Mouse (Mus musculus) forebrain, embryonic 11.5 days (tissue): ENCODE measurements around the gene Cd163l1. TPM values are rescaled to one million over a fixed set of nuclear protein-coding genes. Genes with fewer than 3 reads are reported as not detected.

Source experiments
- ATAC-seq: fragments of 200-750 bp; cut with Nextera tagmentation; replicated peaks from 2 replicates; pipeline ENCODE4 v1.8.0; 2017; ENCODE audit warnings: moderate TSS enrichment; ENCODE audit not compliant: low FRiP score
- DNase-seq: peaks from one replicate; pipeline ENCODE4 v3.0.0-alpha.2; 2017; ENCODE audit warnings: low spot score
- H3K27ac ChIP-seq: fragments of 300-500 bp; sonication (generic); 2 replicates; pipeline ENCODE4 v1.5.1; 2014; ENCODE audit warnings: low read depth, low read length
- H3K27me3 ChIP-seq: fragments of 300-500 bp; sonication (generic); 2 replicates; pipeline ENCODE4 v1.6.1; 2014; ENCODE audit warnings: mild to moderate bottlenecking, low read length, mixed read lengths; ENCODE audit not compliant: control insufficient read depth, insufficient read depth
- H3K36me3 ChIP-seq: fragments of 300-500 bp; sonication (generic); 2 replicates; pipeline ENCODE4 v1.6.1; 2014; ENCODE audit warnings: mild to moderate bottlenecking, low read length, moderate library complexity, mixed read lengths; ENCODE audit not compliant: control insufficient read depth, insufficient read depth
- H3K4me1 ChIP-seq: fragments of 300-500 bp; sonication (generic); replicated peaks from 2 replicates; pipeline ENCODE4 v1.6.1; 2014; ENCODE audit warnings: low read length, mixed read lengths; ENCODE audit not compliant: control insufficient read depth, insufficient read depth
- H3K4me2 ChIP-seq: fragments of 300-500 bp; sonication (generic); 2 replicates; pipeline ENCODE4 v1.6.1; 2014; ENCODE audit warnings: low read depth, mild to moderate bottlenecking, low read length, moderate library complexity, mixed read lengths; ENCODE audit not compliant: severe bottlenecking
- H3K4me3 ChIP-seq: fragments of 300-500 bp; sonication (generic); 2 replicates; pipeline ENCODE4 v1.5.1; 2014; ENCODE audit warnings: low read depth, low read length
- H3K9ac ChIP-seq: fragments of 300-500 bp; sonication (generic); 2 replicates; pipeline ENCODE4 v1.6.1; 2014; ENCODE audit warnings: low read length
- H3K9me3 ChIP-seq: fragments of 300-500 bp; sonication (generic); 2 replicates; pipeline ENCODE4 v1.6.1; 2016; ENCODE audit warnings: low read length, mixed read lengths; ENCODE audit not compliant: control insufficient read depth
- WGBS: fragments of 180-500 bp; shearing (Covaris S2); extraction: QIAGEN DNeasy Blood & Tissue Kit; methylation state at CpG from one replicate; pipeline ENCODE4 v1.1.7; 2014; 5-methylcytosine and 5-hydroxymethylcytosine counted together
- polyA plus RNA-seq: library from polyadenylated mRNA; unstranded; fragments of >200 nt; fragmentation: Nextera tagmentation; extraction: Ambion mirVana; gene quantifications from 2 replicates; pipeline ENCODE4 v1.2.1, GENCODE M21; 2014

Cd163l1 gene
- polyA plus RNA-seq, 1 experiment from 2014 or later = 0.05 TPM

DNA sequence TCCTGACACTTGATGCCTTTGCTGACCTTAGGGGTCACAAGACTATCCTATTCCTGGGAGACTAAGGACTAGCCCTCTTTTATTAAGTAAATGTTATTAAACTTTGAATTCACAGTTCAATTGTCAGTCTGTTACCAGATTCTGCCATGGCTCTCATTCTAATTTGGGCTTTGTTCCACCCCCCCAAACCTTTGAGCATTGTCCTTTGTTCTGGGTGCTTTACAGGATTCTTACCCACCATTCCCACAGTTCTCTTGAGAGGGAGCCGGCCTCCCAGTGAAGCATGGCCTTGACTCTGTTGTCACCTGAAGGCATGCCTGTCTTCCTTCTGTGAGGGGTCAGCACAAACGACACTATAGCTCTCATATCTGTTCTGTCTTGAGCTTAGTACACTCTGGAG is 13.0 kb downstream of the Cd163l1 start:
- Histone ChIP-seq H3K27ac (no peak overlapping the region), H3K4me1 (no peaks in the 10 kb centered on the region), H3K27me3 (no peaks in the 10 kb centered on the region), H3K9ac (no peak overlapping the region), H3K4me3 (no peak overlapping the region), H3K36me3 (no peaks in the 10 kb centered on the region), H3K9me3 (no peaks in the 10 kb centered on the region), H3K4me2 (no peak overlapping the region)
- DNase-seq = no peak
- ATAC-seq = no peak
- 77% methylated on average over 2 of the region's 2 CpGs for WGBS

DNA sequence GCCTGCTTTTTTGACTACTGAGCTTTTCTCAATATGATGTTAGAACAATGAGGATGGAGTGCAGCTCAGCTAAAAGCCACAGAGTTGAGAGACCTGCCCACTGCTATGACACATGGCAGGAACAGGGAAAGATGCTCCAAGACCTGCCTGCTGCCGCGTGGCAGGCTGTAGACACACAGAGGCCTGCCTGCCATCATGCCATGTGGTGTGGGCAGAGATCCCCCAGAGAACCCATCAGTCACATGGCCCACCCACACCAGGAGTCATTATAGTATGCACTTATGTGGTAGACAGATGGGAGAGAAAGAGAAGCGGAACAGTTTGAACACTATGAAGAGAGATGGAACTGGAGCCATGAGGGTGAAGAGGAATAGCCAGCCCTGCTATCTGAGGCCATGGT is 15.6 kb downstream of the Cd163l1 start:
- H3K4me3 ChIP-seq = no peak overlapping the region
- DNase-seq (no peak), ATAC-seq (no peak)
- no peaks in the 10 kb centered on the region for H3K4me1 ChIP-seq
- no peaks in the 10 kb centered on the region for H3K9me3 ChIP-seq
- WGBS = 94% methylated on average over 3 of the region's 3 CpGs
- no peaks in the 10 kb centered on the region for H3K27me3 ChIP-seq
- H3K36me3 ChIP-seq = no peaks in the 10 kb centered on the region
- no peak overlapping the region for H3K27ac ChIP-seq
- no peak overlapping the region for H3K4me2 ChIP-seq
- H3K9ac ChIP-seq = no peak overlapping the region

DNA sequence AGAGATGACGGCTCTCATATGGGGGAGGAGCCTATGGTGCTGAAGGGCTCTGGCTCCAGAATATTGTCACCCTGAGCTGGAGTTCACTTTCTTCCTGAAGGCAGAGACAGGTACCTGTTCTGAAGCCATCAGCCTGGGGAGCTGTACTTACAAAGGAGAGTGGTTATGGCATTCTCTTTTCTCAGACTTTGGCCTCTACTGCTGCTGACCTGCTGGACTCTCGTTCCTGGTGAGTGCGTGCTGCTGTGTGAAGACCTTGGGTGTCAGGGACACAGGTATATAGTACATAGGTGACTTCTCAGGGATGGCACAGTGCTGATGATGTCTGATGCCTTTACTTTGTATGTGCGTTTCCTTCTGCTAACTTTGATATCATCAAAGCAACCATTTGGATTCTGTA is 29.1 kb downstream of the Cd163l1 start, which contains the start of gene 5830411N06Rik:
5830411N06Rik (plus strand) TSS at position 69 of the 400 bp plus-strand sequence.
- H3K9ac ChIP-seq = no peak within 1 kb of the TSS
- H3K27me3 ChIP-seq = no peaks in the 10 kb centered on the region
- H3K9me3 ChIP-seq = peaks cover 2% of the 10 kb centered on the region; the same call in 1 of the 2 replicates
- H3K4me1 ChIP-seq = no peaks in the 10 kb centered on the region
- DNase-seq = no peak
- 84% methylated on average over 4 of the region's 4 CpGs for WGBS
- no peak within 1 kb of the TSS for H3K27ac ChIP-seq
- H3K4me3 ChIP-seq = no peak within 1 kb of the TSS
- no peaks in the 10 kb centered on the region for H3K36me3 ChIP-seq
- ATAC-seq = no peak
- H3K4me2 ChIP-seq = no peak within 1 kb of the TSS

DNA sequence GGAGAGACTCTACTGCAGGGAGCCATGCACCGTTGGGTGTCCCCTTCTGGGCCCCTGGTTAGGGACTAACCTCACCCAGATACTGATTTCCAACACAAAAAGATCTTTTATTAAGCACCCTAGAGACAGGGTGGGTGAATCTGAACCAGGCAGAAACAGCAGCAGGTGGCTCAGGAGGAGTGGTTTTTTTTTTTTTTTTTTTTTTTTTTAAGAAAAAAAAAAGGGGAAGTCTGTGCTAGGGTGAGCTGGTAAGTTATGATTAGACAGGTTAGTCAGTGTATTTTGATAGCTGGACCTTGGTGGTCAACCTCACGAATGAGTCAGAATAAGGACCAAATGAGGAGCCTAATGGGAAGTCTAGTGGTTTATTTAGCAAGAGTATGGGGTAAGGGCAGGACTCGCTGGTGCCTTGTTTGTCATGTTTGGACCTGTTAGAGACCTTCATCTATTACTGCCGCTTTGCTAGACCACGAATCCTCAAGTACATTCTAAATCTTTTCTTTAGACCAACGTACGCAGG is 35.8 kb downstream of the Cd163l1 start:
- no peaks in the 10 kb centered on the region for H3K9me3 ChIP-seq
- H3K4me2 ChIP-seq = no peak overlapping the region
- no peaks in the 10 kb centered on the region for H3K27me3 ChIP-seq
- H3K4me1 ChIP-seq = no peaks in the 10 kb centered on the region
- no peak for ATAC-seq
- no peak overlapping the region for H3K4me3 ChIP-seq
- no peaks in the 10 kb centered on the region for H3K36me3 ChIP-seq
- H3K9ac ChIP-seq = no peak overlapping the region
- WGBS = 89% methylated on average over 7 of the region's 7 CpGs
- no peak overlapping the region for H3K27ac ChIP-seq
- DNase-seq = no peak

Other genes with a start within 250 kb of the Cd163l1 start
- gene 6430531B16Rik, start 239.5 kb upstream of the Cd163l1 start, polyA plus RNA-seq = 0.35 and 0.77 TPM in 2 replicates
- gene Adam8, start 225.7 kb upstream of the Cd163l1 start, polyA plus RNA-seq = 3.0 and 3.6 TPM in 2 replicates
- 42.6 and 48.2 TPM in 2 replicates for gene Zfp511, start 181.9 kb upstream of the Cd163l1 start, polyA plus RNA-seq
- gene Tubgcp2, start 181.6 kb upstream of the Cd163l1 start, polyA plus RNA-seq = 75.6 and 78.0 TPM in 2 replicates
- gene Msx3, start 169.2 kb upstream of the Cd163l1 start, polyA plus RNA-seq = 2.4 and 2.6 TPM in 2 replicates
- 7.2 and 7.9 TPM in 2 replicates for gene Caly, start 135.7 kb upstream of the Cd163l1 start, polyA plus RNA-seq
- gene Prap1, start 124.9 kb upstream of the Cd163l1 start, polyA plus RNA-seq = not detected in 2 replicates
- 13.5 and 15.8 TPM in 2 replicates for gene Fuom, start 115.8 kb upstream of the Cd163l1 start, polyA plus RNA-seq
- 12.4 and 13.0 TPM in 2 replicates for gene Paox, start 102.5 kb upstream of the Cd163l1 start, polyA plus RNA-seq
- gene Echs1, start 101.8 kb upstream of the Cd163l1 start, polyA plus RNA-seq = 143 and 147 TPM in 2 replicates
- 27.8 and 34.1 TPM in 2 replicates for gene Mtg1, start 80.7 kb upstream of the Cd163l1 start, polyA plus RNA-seq
- gene Sprn, start 63.4 kb upstream of the Cd163l1 start, polyA plus RNA-seq = 0.68 and 0.71 TPM in 2 replicates
- gene Olfr522, start 53.5 kb upstream of the Cd163l1 start, polyA plus RNA-seq = not detected in 2 replicates
- gene Olfr523, start 45.0 kb upstream of the Cd163l1 start, polyA plus RNA-seq = not detected in 2 replicates
- not detected in 2 replicates for gene Olfr524, start 12.3 kb upstream of the Cd163l1 start, polyA plus RNA-seq
- not detected in 2 replicates for gene 5830411N06Rik, start 29.0 kb downstream of the Cd163l1 start, polyA plus RNA-seq
- gene Olfr525, start 102.6 kb downstream of the Cd163l1 start, polyA plus RNA-seq = not detected in 2 replicates
- gene Olfr527, start 115.8 kb downstream of the Cd163l1 start, polyA plus RNA-seq = not detected in 2 replicates
- gene Olfr60, start 143.4 kb downstream of the Cd163l1 start, polyA plus RNA-seq = not detected in 2 replicates
- not detected in 2 replicates for gene Olfr530, start 158.1 kb downstream of the Cd163l1 start, polyA plus RNA-seq
- gene Olfr531, start 184.7 kb downstream of the Cd163l1 start, polyA plus RNA-seq = not detected in 2 replicates
- gene Olfr532, start 203.4 kb downstream of the Cd163l1 start, polyA plus RNA-seq = not detected in 2 replicates
- not detected in 2 replicates for gene Olfr533, start 245.1 kb downstream of the Cd163l1 start, polyA plus RNA-seq